Mouse (Mus musculus) heart, postnatal 25 days (tissue): ENCODE measurements around the gene Dnajc5. TPM values are rescaled to one million over a fixed set of nuclear protein-coding genes. Genes with fewer than 3 reads are reported as not detected.

Experiments
- DNase-seq: peaks from one replicate; pipeline ENCODE4 v3.0.0; 2022; ENCODE audit warnings: low spot score
- intact Hi-C: fragments of 180-260 bp; cut with DNase I; formaldehyde crosslinking; loops from one replicate; pipeline ENCODE4 v1.15.1; 2025
- total RNA-seq, 2 experiments: library from RNA; stranded (reverse); gene quantifications; 2 replicates each; pipeline ENCODE4 v1.2.3; 2021

Dnajc5 gene
- total RNA-seq, 2 experiments from 2014 or later = 65.4 to 67.8 TPM

DNA sequence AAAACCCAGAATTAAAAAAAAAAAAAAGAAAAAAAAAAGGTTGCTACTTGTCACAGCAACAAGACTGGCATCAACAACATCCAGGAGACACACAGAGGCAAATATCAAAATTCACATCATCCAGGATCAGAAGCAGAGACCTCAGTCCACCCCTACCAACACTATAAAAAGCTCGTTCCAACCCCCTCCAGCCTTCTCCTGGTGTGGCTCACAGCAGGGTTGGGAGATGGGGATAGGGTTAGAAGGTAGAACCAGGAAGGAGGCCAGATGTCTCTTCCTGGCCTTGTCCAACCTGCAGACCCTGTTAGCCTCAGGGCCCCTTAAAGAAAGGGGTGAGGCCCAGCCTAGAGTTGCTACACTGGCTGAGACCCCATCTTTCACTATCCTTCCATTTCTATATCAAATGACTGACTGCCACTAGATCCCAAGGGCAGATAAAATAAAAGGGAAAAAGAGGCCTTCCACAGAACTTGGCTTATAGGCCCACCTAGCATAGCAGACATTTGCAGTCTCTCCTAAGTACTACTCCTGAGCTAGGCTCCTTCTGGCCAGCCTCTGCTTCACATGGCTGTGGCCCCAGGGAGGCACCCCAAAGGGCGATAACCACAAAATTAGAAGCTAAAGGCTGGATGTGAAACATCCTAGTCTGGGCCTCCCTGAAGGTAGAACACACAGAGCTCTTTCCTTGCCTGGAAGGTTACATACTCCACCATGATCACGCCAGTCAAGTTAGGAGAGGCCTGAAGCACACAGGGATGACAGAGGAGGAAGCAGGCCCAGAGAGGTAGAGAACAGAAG lies 63.4 kb downstream of the Dnajc5 start:
- DNase-seq = no peak
- intact Hi-C loops = loop anchor here (5.0 kb wide), 1 partner anchor 171 kb away; no protein-coding TSS in a partner anchor

DNA sequence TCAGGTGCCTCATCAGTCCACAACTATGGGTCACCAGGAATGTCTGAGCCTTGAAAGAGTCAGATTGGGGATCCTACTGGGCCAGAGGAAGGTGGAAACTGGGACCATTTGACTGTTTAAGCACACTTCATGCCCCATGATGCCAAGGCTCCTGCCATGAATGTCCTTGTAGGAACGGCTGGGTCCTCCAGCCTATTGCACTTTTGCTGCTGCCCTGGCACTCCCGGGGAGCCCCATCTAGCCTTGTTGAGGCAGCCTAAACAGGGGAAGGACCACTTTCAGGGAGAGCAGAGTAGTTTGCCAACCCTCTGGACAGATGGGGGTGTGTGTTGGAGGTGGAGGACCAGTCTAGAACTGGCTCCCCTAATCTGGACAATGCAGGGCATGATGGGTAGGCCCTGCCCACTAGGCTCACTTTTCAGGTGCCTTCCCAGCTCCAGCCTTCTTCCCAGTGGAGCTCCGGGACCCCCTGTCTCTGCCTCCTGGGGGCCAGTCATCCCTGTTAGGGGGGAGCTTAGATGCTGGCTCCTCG lies 64.2 kb downstream of the Dnajc5 start, which contains the start of gene Uckl1:
Gene Uckl1, minus strand, starts transcription at position 482 of the 532 bp plus-strand sequence.
- DNase-seq = no peak
- intact Hi-C loops = loop anchor here (5.0 kb wide), 1 partner anchor 172 kb away; no protein-coding TSS in a partner anchor

DNA sequence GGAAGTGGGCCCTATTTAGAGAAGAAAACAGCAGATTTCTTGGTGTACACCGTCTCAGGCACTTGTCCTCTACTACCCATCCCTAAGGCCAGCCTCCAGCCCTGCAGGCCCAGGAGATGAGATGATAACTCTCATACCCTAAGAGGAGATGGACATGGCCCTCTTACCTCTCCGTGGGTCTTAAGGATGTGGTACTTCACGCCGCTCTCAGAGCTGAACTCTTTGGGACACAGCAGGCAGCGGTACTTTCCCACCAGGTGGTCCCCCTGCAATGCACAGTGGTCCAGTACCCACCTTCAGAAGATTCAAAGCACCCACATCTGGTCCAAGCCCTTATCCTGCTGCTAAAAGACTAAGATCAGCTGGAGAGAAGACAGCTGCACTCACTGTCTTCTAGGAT lies 65.2 kb downstream of the Dnajc5 start:
- intact Hi-C loops = no loop called here
- no peak for DNase-seq

DNA sequence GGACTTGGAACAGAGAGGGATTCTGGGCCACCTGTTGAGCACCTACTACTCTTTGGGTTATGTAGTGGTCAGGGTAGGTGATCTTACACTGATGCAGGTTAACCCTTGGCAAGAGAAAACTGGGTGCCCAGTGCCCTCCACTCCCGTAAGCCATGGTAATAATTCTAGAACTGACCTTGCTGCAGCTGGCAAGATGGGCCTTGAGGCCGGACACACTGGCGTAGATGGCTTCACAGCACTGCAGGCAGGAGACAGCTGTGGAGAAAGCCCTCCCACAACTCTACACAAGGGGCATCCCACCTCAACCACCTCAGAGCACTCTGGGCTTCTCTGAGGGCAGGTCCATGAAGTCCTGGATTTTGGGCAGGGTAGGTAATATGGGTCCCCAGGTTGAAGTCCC lies 65.8 kb downstream of the Dnajc5 start:
- DNase-seq = no peak
- intact Hi-C loops = no loop called here

DNA sequence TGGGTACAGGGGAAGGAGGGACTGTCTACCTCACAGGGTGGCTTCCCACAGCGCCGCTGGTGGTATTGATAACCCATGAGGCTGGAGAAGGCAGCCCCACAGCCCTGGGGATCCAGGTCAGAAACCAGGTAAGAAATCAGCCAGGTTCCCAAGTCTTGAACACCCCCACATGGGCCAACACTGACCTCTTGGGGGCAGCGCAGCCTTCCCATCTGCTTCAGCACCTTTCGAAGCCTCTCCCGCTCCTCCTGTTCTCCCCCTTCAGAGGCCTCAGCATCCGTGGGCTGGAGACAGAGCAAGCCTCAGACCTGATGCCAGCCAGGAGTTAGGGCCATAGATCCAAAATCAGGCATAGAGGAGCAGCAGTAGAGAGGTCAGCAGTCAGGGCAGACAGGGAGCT lies 67.5 kb downstream of the Dnajc5 start:
- DNase-seq = no peak
- intact Hi-C loops = no loop called here

DNA sequence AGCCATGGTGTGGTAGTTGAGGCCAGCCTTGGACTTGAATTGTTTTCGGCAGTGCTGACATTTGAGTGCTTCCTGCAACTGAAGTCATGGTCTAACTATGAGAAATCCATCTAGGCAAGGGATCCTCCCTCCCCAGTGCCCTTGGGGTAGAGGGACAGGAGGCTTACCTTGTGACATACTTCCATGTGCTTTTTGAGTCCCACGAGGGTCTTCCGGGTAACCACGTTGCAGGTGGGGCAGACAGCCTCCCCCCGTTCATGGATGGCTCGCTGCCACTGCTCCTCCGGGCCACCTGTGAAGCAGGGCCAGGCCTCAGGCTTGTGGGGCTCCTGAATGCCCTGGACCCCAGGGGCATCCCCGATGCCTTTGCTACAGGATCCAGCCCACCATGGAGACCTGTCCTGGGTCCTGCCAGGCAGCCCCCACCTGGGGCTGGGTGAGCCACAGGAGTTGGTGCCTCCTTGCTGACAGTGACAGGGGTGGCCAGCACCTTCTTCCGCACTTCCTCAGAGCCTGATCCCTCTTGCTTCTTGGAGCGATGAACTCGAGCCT lies 68.0 kb downstream of the Dnajc5 start:
- intact Hi-C loops = no loop called here
- DNase-seq = no peak

DNA sequence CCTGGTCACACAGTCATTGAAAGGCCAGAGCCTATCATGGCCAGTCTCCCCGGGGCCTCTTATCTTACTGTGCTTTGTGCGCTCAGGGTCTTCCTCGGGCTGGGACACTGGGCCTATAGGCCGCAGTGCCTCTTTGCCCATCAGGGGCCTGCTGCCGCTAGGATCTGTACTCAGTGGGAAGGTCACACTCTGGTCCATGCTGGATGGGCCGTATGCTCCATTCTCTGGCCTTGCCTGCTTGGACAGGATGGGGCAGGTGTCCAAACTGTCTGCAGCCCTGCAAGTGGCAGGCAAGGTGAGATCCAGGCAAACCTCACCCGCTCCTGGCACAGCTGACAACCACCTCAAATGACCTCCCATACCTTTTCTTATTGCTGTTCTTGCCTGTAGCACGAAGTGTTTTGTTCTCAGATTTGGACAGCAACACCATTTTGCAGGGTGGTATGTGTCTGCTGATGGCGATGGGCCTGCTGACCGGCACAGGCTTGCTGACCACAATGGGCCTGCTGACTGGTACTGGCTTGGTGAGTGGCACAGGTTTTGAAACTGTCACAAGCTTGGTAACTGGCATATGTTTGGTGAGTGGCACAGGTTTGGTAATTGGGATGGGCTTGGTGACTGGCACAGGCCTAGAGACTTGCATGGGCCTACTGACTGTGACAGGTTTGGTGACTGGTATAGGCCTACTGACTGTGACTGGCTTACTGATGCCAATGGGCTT lies 68.9 kb downstream of the Dnajc5 start:
- DNase-seq = no peak

DNA sequence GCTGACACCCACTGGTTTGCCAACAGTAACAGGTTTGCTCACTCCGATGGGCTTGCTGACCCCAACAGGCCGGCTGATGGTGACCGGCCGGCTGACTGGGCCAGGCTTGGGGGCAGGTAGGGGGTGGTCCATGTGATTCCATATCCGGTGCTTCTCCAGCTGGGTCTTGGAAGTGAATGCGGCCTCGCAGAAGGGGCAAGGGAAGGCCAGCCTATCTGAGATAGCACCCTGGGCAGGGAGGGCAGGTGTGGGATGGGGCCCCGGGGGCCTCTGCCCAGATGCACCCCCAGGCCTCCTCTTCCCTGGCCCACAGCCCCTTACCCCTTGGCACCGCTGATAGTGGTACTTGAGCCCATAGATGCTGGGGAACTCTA lies 69.4 kb downstream of the Dnajc5 start:
- intact Hi-C loops = no loop called here

More for the DNA sequence above, 68.9 kb downstream of the Dnajc5 start:
- intact Hi-C loops = no loop called here

DNA sequence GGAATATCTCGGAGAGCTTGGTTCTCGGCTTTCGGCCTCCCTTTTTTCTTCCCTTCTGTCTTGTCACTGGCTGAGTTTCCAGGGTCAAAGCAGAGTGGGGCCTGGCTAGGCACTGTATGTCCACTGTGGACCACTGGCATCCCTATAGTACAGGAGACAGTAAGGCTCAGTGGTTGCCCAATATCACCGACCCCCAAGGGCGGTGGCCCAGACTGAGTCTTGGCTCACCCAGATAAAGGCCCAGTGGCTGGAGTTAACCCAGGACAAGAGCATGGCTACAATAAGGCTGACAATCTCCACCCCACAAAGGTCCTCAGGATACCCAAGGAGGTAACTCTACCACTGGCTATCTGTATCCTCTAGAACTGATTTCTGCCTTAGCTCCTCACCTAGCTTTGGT lies 70.2 kb downstream of the Dnajc5 start:
- intact Hi-C loops = no loop called here
- no peak for DNase-seq

More for the DNA sequence above, 69.4 kb downstream of the Dnajc5 start:
- DNase-seq = no peak

DNA sequence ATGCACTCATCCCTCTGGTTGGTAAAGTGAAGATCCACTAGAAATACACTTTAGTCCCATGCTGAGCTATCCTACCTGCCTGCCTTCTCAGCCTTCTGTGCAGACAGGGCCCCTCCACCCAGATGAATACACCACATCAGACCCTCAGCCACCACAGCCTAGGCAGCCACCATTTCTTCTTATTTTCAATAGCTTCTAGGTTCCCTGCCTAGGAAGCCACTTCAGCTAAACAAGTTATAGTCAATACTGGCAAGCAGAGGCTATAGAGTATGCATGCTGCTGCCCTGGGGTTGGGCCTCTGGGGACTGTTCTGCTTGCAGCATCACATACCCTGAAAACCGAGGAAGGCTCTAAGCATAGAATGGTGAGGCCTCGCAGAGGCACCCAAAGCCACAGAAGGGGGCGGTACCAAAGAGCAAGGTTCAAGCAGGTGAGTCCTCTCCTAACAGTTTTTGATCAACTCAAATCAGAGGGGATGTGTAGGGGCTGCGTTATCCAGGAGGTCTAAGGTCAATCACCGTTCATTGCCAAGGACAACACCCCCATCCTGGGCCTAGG lies 71.3 kb downstream of the Dnajc5 start, which contains the start of gene Prpf6:
Gene Prpf6, plus strand, starts transcription at position 341 of the 558 bp plus-strand sequence.
- intact Hi-C loops = no loop called here
- no peak for DNase-seq

DNA sequence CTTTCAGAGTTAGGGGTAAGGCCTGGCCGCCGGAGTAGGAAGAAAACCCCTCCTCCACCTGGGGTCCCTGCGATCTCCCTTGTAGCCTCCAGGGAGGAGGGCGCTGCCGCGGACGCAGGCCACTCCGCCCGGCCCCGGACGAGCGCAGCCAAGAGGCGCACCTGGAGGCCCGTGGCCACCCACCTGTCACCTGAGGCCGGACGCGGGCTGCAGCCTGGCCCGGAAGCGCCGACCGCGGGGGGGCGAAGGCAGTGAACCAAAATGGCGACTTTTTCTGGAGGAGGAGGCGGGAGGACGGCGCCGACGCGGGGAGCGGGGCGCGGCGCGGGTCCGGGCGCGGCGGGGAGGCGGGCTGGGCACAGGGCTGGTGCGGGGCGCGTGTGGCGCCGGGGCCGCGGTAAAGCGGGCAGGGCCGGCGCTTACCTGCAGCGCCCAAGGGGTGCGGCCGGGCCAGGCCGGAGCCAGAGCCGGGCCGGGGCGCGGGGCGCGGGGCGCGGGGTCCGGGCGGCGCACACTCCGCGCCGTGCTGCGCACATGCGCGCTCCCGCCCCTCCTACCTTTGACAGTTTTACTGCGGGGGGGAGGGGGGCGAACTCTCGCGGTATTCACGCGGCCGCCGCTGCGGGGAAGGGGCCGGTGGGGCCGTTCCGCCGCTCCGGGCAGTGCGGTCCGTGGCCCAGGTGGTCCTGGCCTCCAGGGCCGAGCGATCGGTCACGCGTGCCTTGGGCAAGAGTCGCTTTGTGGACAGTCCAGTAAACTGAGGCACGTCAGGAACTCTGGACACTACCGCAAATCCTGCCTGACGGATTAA lies 72.2 kb downstream of the Dnajc5 start, which contains the start of gene Zfp512b:
Gene Zfp512b, minus strand, starts transcription at position 573 of the 811 bp plus-strand sequence.
- intact Hi-C loops = no loop called here
- DNase-seq = no peak

DNA sequence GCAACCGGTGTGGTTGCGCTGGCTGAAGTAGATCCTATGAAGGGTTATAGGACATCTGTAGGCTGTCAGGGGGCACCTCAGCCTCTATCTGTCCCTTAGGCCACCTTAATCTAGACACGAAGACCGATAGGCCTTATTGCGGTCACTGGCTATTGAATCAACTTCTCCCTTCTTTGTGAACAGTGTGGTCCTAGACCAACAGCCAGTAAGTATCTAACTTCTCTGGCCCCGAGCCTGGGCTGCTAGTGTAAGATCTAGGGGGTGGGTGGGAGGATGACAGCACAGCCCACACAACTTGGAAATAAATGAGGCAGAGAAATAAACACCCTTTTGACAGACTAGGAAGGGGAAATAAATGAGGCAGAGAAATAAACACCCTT lies 72.7 kb downstream of the Dnajc5 start:
- intact Hi-C loops = no loop called here
- DNase-seq = no peak

DNA sequence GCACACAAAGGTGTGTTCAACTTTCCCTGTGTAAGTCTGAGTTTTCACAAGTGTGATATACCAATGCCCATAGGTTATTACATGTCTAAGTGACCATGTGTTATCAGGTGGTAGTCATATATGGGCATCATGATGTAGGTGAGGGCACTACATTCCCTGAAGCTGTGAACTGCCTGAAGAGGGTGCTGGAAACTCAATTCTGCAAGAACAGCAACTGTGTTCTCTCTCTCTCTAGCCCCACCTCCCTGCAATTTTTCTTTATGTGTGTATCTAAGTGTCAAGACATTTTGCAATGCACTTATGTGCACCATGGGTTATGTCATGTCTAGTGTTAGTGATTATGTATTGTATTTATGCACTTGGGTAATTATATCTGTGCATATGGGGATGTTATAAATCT lies 73.7 kb downstream of the Dnajc5 start:
- intact Hi-C loops = no loop called here
- DNase-seq = no peak

DNA sequence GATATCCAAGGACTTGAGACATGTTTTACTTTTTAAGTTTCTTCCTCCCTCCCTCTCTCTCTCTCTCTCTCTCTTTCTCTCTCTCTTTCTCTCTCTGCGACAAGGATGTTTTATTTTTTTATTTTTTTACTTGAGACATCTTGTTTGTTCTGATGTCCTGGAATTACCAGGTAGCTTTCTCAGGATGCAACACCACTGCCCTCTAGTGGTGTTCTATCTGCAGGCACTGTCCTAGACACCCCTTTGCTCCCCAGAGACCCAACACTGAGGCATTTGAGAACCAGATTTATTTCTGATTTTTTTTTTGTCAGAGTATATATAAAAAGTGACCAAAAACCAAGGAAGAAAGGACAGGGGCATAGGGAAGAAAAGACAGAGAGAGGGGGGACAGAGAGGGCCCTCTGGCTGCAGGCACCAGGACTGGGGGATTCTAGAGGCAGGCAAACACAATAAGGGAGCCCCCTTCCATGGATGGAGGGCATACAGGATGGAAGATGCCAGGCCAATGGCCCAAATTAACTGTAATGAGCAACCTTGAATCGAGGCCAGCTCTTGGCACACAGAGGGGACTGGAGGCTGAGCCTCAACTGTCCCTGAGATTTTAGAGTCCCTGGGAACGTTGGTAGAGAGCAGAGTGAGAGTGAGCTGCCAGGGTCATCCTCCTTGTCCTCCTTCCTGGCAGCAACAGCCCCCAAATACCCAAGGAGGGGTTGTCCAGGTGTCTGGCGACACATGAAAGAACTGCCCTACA lies 74.8 kb downstream of the Dnajc5 start:
- intact Hi-C loops = loop anchor here (5.0 kb wide), 1 partner anchor 203 kb away; no protein-coding TSS in a partner anchor
- DNase-seq = no peak

DNA sequence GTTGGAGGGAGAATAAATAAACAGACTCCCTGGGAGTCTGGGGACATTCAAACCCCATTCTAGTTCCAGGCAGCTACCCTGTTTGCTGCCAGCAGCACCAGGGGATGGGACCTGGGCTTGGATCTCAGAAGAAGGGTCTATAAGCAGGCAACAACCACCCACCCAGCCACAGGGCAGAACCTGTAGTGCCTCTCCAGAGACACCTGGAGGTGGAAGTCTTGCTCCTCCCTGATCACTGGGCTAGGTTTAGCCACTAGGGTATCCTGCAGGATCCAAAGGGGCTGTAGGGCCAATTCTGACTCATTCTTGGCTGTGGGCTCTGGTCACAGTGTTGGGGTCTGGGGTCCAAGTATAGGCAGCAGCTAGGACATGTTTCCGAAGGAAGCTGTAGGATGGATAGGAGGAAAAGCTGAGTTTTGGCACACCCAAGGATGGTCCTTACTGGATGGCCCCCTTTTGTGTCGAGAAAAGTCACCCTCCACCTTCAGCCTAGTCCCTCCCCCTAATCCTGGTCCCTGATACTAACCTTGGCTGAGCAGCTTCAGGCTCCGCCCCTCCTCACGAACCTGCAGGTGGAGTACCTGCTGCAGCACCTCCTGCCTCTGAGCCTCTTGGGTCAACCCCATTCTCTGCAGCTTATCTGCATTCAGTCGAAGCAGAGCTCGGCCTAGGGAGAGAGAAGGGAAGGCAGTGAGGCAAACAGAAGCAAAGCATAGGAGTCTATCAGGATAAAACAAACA lies 76.1 kb downstream of the Dnajc5 start:
- intact Hi-C loops = loop anchor here (5.0 kb wide), 1 partner anchor 204 kb away; no protein-coding TSS in a partner anchor

DNA sequence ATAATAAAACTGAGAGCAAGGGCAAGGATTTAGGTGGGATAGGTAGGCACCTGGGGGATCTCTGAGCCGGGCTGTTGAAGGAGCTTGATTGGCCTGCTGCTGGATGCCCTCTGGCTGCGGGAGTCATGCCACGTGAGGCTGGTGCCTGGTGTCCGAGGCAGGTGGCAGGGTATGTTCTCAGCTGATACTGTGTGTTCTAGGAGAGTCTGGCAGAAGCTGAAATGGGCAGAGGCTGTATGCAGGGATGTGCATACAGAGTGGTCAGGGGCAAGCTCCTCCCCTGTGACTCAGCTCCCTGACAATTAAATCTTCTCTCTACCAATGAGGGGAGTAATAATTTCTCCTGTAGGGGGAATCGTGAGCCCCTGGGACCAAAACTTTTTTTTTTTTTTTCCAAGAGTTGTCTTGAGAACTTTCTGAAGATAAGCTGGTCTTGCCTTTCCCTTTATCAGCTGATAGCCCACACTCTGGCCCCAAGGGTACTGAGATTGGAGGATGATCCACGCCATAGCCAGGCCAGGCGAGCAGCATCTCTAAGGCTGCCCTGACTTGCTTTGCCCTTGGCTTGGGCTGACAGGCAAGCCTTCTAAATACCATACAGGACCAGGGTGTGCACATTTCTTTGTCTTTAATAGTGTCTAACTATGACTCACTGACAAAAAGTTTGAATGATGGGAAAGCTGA lies 77.2 kb downstream of the Dnajc5 start:
- no peak for DNase-seq
- intact Hi-C loops = loop anchor here (5.0 kb wide), 1 partner anchor 205 kb away; no protein-coding TSS in a partner anchor

More for the DNA sequence above, 76.1 kb downstream of the Dnajc5 start:
- no peak for DNase-seq
